Mouse (Mus musculus) embryo, embryonic 10.5 days (tissue): ENCODE results near the gene Gucy1b2.

Source experiments
- DNase-seq: peaks from one replicate; pipeline ENCODE4 v3.0.0-alpha.2; 2015; ENCODE audit warnings: low spot score

Gucy1b2 gene

DNA sequence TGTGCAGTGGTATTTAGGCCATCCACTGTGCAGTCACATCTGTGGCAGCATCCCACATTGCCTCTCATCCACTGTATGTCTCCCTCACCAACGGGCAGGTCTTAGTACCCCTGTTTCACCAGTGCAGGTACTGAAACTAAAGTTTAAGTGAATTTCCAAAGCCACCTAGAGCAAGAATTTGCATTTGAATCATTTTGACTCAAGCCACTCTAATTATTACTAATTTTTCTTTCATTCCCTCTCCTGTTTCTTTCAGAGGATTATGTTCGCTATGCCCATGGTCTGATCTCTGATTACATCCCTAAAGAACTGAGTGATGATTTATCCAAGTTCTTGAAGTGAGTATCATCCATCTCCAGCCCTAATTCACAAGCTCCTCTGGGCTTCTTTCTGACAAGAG lies 92.3 kb downstream of the Gucy1b2 start:
- DNase-seq: no peak

DNA sequence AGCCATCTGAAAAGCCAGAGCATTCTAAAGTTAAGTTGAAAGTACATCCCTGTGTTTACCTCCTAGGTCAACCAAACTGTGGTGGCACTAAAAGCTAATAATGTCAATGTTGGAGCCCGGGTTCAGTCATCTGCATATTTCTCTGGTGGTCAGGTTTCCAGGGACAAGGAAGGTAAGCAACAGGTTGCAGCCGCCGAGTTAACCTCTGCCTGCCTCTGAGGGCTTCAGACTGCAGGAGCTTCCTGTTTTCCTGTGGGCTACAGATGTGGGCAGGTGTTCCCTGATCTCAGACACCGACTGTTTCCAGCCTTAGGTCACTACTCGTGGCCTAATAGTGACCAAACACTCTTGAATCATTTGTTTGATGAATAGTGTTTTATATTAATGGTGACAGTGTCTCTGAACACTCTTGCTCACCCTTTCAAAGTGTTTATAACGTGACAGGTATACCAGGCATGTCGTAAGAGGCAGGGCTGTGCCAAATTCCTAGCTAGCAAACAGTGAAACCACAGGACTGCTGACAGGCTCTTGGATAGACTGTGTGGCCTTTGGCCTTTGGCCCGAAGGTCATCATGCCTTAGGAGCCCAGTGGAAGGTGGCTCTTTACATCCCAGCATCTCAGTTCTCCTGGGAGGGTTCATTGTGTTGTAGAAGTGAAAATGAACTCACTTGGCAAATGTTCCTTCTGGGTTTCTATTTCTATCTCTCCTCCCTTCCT lies 94.7 kb downstream of the Gucy1b2 start:
- no peak for DNase-seq

DNA sequence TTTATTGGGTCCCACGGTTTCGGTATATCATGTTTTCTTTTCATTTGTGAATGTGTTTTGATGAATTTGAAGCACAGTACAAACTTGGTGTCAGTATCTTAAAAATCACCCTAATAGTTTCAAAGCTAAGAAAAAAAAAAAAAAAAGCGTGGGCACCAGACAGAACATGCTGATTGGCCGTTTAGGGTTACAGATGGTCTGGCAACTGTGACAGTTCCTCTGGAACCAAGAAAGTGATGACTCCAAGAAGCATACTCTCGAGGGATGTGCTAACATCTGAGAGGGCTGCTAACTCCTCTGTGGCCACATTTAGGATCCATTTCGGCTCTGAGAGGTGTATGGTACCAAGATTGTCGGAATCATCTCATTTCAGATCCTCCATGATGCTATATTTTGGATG lies 100.9 kb downstream of the Gucy1b2 start:
- DNase-seq: no peak

DNA sequence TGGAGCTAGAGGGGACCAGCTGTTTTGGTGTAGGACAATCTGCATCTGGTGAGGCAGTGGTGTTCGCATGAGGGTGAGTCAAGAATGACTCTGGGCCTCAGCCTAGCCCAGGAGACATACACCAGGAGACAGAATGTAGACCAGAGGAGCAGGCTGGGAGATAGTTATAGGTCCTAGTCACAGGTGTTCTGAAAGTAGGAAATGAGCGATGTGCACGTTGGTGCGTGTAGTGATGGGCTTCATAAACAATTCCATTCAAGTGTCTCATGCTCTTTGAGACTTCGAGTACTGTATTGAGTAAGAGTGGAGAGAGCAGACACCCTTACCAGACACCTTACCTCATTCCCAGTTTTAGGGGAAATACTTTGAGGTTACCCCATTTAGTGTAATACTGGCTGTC lies 102.3 kb downstream of the Gucy1b2 start:
- no peak for DNase-seq

DNA sequence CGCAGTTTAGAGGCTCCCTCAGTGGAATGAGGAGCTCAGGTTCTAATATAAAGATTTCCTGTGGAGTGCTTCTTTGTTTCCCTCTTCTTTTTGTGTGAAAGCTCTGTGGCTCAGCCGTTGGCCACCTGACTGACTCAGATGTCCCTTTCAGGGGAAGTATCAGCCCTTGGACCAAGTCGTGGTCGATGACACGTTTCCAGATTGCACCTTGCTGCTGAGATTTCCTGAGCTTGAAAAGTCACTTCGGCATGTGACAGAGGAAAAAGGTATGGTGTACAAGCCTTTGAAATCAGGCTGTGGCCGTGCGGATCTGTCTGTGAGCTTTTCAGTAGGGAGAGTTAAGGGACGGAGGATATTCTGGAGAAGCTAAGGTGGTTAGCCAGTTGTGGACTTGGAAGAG lies 102.7 kb downstream of the Gucy1b2 start:
- DNase-seq: no peak

DNA sequence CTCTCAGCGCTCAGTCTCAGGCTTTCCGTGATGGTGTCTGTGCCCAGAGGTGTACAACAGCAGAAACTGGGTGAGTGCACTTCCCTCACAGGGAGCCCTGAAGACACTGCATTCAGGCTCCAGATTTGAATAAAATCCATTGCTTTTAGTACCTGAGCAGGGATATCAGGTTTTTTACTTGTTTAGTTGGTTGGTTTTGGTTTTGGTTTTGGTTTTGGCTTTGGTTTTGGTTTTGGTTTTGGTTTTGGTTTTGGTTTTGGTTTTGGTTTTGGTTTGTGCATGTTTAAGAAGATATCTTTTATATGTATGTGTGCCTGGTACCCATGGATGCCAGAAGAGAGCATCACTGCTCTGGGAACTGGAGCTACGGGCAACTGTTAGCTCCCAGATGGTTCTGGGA lies 105.2 kb downstream of the Gucy1b2 start:
- DNase-seq: no peak

DNA sequence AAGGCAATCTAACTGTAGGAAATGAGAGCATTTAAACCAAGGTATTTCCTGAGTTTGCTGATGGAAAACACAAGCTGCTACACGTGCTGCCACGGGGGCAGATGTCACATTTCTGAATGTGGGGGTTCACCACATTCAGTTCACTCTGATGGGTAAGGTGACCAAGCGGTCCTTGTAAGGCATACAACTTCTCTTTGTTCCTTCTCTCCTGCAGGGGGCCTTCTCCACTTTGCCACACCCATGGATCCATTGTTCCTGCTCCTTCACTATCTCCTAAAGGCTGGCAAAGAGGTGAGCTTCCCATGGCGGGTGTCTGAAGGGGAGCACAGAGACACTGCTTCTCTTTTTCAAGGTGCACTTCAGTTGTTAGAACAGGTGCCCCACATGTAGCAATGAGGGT lies 105.9 kb downstream of the Gucy1b2 start:
- no peak for DNase-seq

DNA sequence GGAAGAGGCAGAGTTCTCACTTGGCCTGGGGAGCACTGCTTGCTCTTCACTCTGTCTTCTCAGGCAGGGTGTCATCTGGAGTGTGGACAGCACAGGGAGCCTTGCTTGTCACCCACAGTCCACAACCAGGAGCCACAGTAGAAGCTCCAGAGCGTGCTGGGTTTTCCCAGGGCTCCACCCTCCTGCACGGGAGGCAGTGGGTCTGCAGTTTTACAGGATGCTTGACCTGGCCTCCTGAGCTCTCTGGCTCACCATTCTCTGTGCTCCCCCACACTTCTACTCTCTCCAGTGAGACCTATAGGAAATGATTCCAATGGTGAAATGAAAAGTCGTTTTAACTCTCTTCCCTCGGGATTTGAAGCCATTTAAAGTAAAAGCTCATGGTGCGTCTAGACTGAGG lies 106.3 kb downstream of the Gucy1b2 start:
- no peak for DNase-seq

DNA sequence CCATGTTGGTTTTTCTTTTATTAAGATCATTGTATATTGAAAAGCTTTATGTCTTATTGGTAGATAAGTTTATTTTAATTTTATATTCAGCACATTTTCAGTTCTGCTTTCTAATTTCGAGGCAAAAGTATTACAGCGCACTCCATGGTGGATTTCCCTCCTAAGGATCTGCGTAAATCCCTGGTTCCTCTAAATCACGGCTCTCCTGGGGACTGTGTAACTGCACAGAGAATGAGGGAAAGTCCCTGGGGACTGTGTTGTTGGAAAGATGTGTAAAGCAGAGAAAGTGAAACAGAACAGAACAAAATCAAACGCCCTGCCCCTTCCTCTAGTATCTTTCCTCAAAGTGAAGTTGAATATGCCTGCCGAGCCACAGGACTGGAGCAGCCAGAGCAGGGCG lies 109.0 kb downstream of the Gucy1b2 start:
- no peak for DNase-seq

DNA sequence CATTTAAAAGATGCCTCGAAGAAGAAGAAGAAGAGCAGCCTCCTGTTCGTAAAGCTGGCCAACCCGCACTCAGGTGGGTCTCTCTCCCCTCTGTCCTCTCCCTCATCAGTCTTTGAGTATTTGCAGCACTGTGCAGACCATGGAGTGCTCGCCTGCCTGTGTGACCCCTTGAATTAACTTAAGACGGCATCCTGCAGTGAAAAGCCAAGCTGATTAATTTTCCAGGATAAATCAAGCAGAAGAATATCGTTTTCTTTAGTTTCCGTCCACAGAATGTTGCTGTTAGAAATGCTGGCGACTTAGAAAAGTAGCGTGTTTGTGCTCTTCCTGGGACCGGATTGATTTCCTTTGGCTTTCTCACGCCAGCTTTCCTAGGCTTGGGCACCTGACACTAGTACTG lies 109.5 kb downstream of the Gucy1b2 start:
- DNase-seq: no peak
